Mouse (Mus musculus): ENCODE measurements around the gene Vcp. TPM values are rescaled to one million over a fixed set of nuclear protein-coding genes. Genes with fewer than 3 reads are reported as not detected.
A peak's percentile ranks its signal among the peaks of the same experiment; 100 is the strongest.

The Vcp gene
- polyA plus RNA-seq, 1 experiment: 310 TPM

GRCm38 (mm10) chr4:42958942-42959341 is 41.4 kb downstream of the Vcp start:
- Histone ChIP-seq H3K4me3 (ENCODE audit: insufficient read depth, low read length) (no peak overlapping the region), H3K4me1 (ENCODE audit: control insufficient read depth, insufficient read depth, low read length) (peaks cover under 1% of the 10 kb centered on the region; the same call in 1 of the 2 replicates), H3K27ac (ENCODE audit: insufficient read depth, low read length) (no peak overlapping the region)
- no peak for TF ChIP-seq POLR2A (IDR thresholded peaks at IDR 0.05; ENCODE audit: low read depth, low read length)
- TF ChIP-seq CTCF (IDR thresholded peaks at IDR 0.05; ENCODE audit: borderline replicate concordance, insufficient read depth, low read length): no peak

DNA sequence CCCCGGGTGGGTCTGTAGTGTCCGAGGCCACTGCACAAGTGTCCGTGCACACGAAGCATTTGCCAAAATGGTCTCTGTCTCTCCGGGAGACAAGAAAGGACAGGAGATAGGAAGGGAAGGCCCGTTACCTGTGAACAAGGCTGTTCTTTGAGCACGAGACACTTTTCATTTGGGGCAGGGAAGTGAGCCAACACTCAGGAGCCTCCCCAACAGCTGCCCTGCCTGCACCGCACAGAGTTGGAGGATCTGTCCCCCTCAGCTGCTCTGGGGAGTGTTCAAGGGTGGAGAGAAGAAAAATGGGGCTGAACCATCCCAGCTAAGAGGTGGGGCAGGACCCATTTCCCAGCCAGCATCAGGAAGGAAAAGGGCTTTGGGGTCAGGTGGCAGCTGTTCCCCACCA is 42.3 kb downstream of the Vcp start:
- TF ChIP-seq CTCF (IDR thresholded peaks at IDR 0.05; ENCODE audit: borderline replicate concordance, insufficient read depth, low read length): no peak
- TF ChIP-seq POLR2A (IDR thresholded peaks at IDR 0.05; ENCODE audit: low read depth, low read length): no peak
- Histone ChIP-seq H3K4me1 (ENCODE audit: control insufficient read depth, insufficient read depth, low read length) (peaks cover 4% of the 10 kb centered on the region; the same call in 1 of the 2 replicates), H3K4me3 (ENCODE audit: insufficient read depth, low read length) (no peak overlapping the region), H3K27ac (ENCODE audit: insufficient read depth, low read length) (no peak overlapping the region)

GRCm38 (mm10) chr4:42957306-42957705 is 43.0 kb downstream of the Vcp start:
- TF ChIP-seq CTCF (IDR thresholded peaks at IDR 0.05; ENCODE audit: borderline replicate concordance, insufficient read depth, low read length) (no peak), POLR2A (IDR thresholded peaks at IDR 0.05; ENCODE audit: low read depth, low read length) (no peak)
- H3K27ac ChIP-seq (ENCODE audit: insufficient read depth, low read length): no peak overlapping the region
- H3K4me1 ChIP-seq (ENCODE audit: control insufficient read depth, insufficient read depth, low read length): peaks cover 5% of the 10 kb centered on the region; the same call in 1 of the 2 replicates
- no peak overlapping the region for H3K4me3 ChIP-seq (ENCODE audit: insufficient read depth, low read length)

DNA sequence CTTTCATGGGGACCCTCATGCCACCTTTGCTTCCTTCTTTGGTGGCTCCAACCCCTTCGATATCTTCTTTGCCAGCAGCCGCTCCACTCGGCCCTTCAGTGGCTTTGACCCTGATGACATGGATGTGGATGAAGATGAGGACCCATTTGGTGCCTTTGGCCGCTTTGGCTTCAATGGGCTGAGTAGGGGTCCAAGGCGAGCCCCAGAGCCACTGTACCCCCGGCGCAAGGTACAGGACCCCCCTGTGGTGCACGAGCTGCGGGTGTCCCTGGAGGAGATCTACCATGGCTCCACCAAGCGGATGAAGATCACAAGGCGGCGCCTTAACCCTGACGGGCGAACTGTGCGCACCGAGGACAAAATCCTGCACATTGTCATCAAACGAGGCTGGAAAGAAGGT is 43.7 kb downstream of the Vcp start:
- TF ChIP-seq POLR2A (IDR thresholded peaks at IDR 0.05; ENCODE audit: low read depth, low read length): no peak
- TF ChIP-seq CTCF (IDR thresholded peaks at IDR 0.05; ENCODE audit: borderline replicate concordance, insufficient read depth, low read length): no peak
- Histone ChIP-seq H3K4me1 (ENCODE audit: control insufficient read depth, insufficient read depth, low read length) (peaks cover 11% of the 10 kb centered on the region), H3K4me3 (ENCODE audit: insufficient read depth, low read length) (no peak overlapping the region), H3K27ac (ENCODE audit: insufficient read depth, low read length) (no peak overlapping the region)

DNA sequence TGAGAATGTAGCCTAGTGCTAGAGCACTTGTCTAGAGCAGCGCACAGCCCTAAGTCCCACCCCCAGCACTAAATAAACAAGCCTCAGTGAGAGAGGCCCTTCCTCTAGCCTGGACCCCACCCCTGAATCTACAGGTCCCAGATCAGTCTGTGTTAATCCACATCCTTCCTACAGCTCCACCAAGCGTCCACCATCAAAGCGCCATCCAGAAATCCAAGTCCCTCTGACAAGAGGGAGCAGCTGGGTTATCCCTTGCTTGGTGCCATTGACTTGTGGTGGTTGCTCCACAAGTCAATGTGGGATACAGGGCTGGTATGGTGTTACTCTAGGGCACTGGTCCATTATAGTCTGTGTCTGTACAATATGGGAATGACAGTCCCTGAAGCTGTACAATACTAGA is 45.1 kb downstream of the Vcp start:
- no peak overlapping the region for H3K27ac ChIP-seq (ENCODE audit: insufficient read depth, low read length)
- peaks cover 17% of the 10 kb centered on the region for H3K4me1 ChIP-seq (ENCODE audit: control insufficient read depth, insufficient read depth, low read length)
- TF ChIP-seq CTCF (IDR thresholded peaks at IDR 0.05; ENCODE audit: borderline replicate concordance, insufficient read depth, low read length) (no peak), POLR2A (IDR thresholded peaks at IDR 0.05; ENCODE audit: low read depth, low read length) (no peak)
- H3K4me3 ChIP-seq (ENCODE audit: insufficient read depth, low read length): no peak overlapping the region

GRCm38 (mm10) chr4:42954297-42954696 is 46.0 kb downstream of the Vcp start:
- Histone ChIP-seq H3K4me3 (ENCODE audit: insufficient read depth, low read length) (no peak overlapping the region), H3K27ac (ENCODE audit: insufficient read depth, low read length) (no peak overlapping the region), H3K4me1 (ENCODE audit: control insufficient read depth, insufficient read depth, low read length) (peaks cover 17% of the 10 kb centered on the region)
- TF ChIP-seq POLR2A (IDR thresholded peaks at IDR 0.05; ENCODE audit: low read depth, low read length) (no peak), CTCF (IDR thresholded peaks at IDR 0.05; ENCODE audit: borderline replicate concordance, insufficient read depth, low read length) (peak; percentile 78; the same call in 1 of the 2 replicates)

- H3K4me3 ChIP-seq (ENCODE audit: insufficient read depth, low read length): no peak overlapping the region
These were observed 46.7 kb downstream of the Vcp start for GRCm38 (mm10) chr4:42953435-42954094.

GRCm38 (mm10) chr4:42952563-42952962 is 47.7 kb downstream of the Vcp start:
- Histone ChIP-seq H3K27ac (ENCODE audit: insufficient read depth, low read length) (peak overlapping the region; percentile 43), H3K4me1 (ENCODE audit: control insufficient read depth, insufficient read depth, low read length) (peaks cover 19% of the 10 kb centered on the region), H3K4me3 (ENCODE audit: insufficient read depth, low read length) (no peak overlapping the region)
- TF ChIP-seq CTCF (IDR thresholded peaks at IDR 0.05; ENCODE audit: borderline replicate concordance, insufficient read depth, low read length) (no peak), POLR2A (IDR thresholded peaks at IDR 0.05; ENCODE audit: low read depth, low read length) (no peak)

More at GRCm38 (mm10) chr4:42953435-42954094, 46.7 kb downstream of the Vcp start:
- peaks cover 19% of the 10 kb centered on the region for H3K4me1 ChIP-seq (ENCODE audit: control insufficient read depth, insufficient read depth, low read length)
- H3K27ac ChIP-seq (ENCODE audit: insufficient read depth, low read length): peak overlapping the region; percentile 69
- no peak for TF ChIP-seq POLR2A (IDR thresholded peaks at IDR 0.05; ENCODE audit: low read depth, low read length)
- TF ChIP-seq CTCF (IDR thresholded peaks at IDR 0.05; ENCODE audit: borderline replicate concordance, insufficient read depth, low read length): no peak

GRCm38 (mm10) chr4:42951206-42952195 is 48.8 kb downstream of the Vcp start:
- H3K4me1 ChIP-seq (ENCODE audit: control insufficient read depth, insufficient read depth, low read length): peaks cover 19% of the 10 kb centered on the region
- peak overlapping the region; percentile 49 for H3K4me3 ChIP-seq (ENCODE audit: insufficient read depth, low read length)
- no peak for TF ChIP-seq CTCF (IDR thresholded peaks at IDR 0.05; ENCODE audit: borderline replicate concordance, insufficient read depth, low read length)
- 0 out of 2 replicates have a peak, but pooled peaks have one; percentile 8 for TF ChIP-seq POLR2A (IDR thresholded peaks at IDR 0.05; ENCODE audit: low read depth, low read length)
- H3K27ac ChIP-seq (ENCODE audit: insufficient read depth, low read length): peak overlapping the region; percentile 43; the same call in 1 of the 2 replicates
